Mouse (Mus musculus): ENCODE measurements around the gene Nol12. TPM values are rescaled to one million over a fixed set of nuclear protein-coding genes. Genes with fewer than 3 reads are reported as not detected.

The Nol12 gene
- polyA plus RNA-seq, 1 experiment: 11.7 TPM

GRCm38 (mm10) chr15:78908399-78908798 is 26.3 kb upstream of the Nol12 start:
- TF ChIP-seq CTCF (IDR thresholded peaks at IDR 0.05; ENCODE audit: extremely low read depth, insufficient read length, insufficient replicate concordance, low read depth, low read length): no peak
- no peak for TF ChIP-seq POLR2A (IDR thresholded peaks at IDR 0.05; ENCODE audit: low read depth, low read length)
- peaks cover 3% of the 10 kb centered on the region; the same call in 1 of the 2 replicates for H3K4me1 ChIP-seq (ENCODE audit: control insufficient read depth, insufficient read depth, insufficient read length, low read length)
- no peaks in the 10 kb centered on the region for H3K27me3 ChIP-seq (ENCODE audit: control insufficient read depth, insufficient read depth, low read length)
- no peak overlapping the region for H3K27ac ChIP-seq (ENCODE audit: insufficient read depth, low read depth, low read length)
- 73% methylated on average over 7 of the region's 7 CpGs for WGBS
- no peak overlapping the region for H3K4me3 ChIP-seq (ENCODE audit: low read depth, low read length)
- peaks cover 22% of the 10 kb centered on the region; the same call in 1 of the 2 replicates for H3K36me3 ChIP-seq (ENCODE audit: control insufficient read depth, insufficient read depth, low read length)

GRCm38 (mm10) chr15:78908982-78909381 is 25.8 kb upstream of the Nol12 start:
- Histone ChIP-seq H3K4me3 (ENCODE audit: low read depth, low read length) (no peak overlapping the region), H3K27me3 (ENCODE audit: control insufficient read depth, insufficient read depth, low read length) (no peaks in the 10 kb centered on the region), H3K36me3 (ENCODE audit: control insufficient read depth, insufficient read depth, low read length) (peaks cover 22% of the 10 kb centered on the region; the same call in 1 of the 2 replicates), H3K27ac (ENCODE audit: insufficient read depth, low read depth, low read length) (no peak overlapping the region), H3K4me1 (ENCODE audit: control insufficient read depth, insufficient read depth, insufficient read length, low read length) (peaks cover 4% of the 10 kb centered on the region)
- no peak for TF ChIP-seq POLR2A (IDR thresholded peaks at IDR 0.05; ENCODE audit: low read depth, low read length)
- TF ChIP-seq CTCF (IDR thresholded peaks at IDR 0.05; ENCODE audit: extremely low read depth, insufficient read length, insufficient replicate concordance, low read depth, low read length): no peak
- WGBS: 81% methylated on average over 8 of the region's 8 CpGs

- Histone ChIP-seq H3K36me3 (ENCODE audit: control insufficient read depth, insufficient read depth, low read length) (peaks cover 9% of the 10 kb centered on the region; the same call in 1 of the 2 replicates), H3K27me3 (ENCODE audit: control insufficient read depth, insufficient read depth, low read length) (no peaks in the 10 kb centered on the region), H3K4me3 (ENCODE audit: low read depth, low read length) (no peak overlapping the region), H3K27ac (ENCODE audit: insufficient read depth, low read depth, low read length) (no peak overlapping the region), H3K4me1 (ENCODE audit: control insufficient read depth, insufficient read depth, insufficient read length, low read length) (peaks cover 11% of the 10 kb centered on the region)
- TF ChIP-seq CTCF (IDR thresholded peaks at IDR 0.05; ENCODE audit: extremely low read depth, insufficient read length, insufficient replicate concordance, low read depth, low read length) (peak; percentile 44; the same call in 1 of the 2 replicates), POLR2A (IDR thresholded peaks at IDR 0.05; ENCODE audit: low read depth, low read length) (no peak)
- WGBS: 34% methylated on average over 9 of the region's 9 CpGs
These were observed 22.7 kb upstream of the Nol12 start for GRCm38 (mm10) chr15:78912040-78912439.

- Histone ChIP-seq H3K4me1 (ENCODE audit: control insufficient read depth, insufficient read depth, insufficient read length, low read length) (peaks cover 11% of the 10 kb centered on the region), H3K27me3 (ENCODE audit: control insufficient read depth, insufficient read depth, low read length) (no peaks in the 10 kb centered on the region), H3K4me3 (ENCODE audit: low read depth, low read length) (peak within 1 kb of the TSS; percentile 61), H3K27ac (ENCODE audit: insufficient read depth, low read depth, low read length) (no peak within 1 kb of the TSS), H3K36me3 (ENCODE audit: control insufficient read depth, insufficient read depth, low read length) (peaks cover 8% of the 10 kb centered on the region; the same call in 1 of the 2 replicates)
- TF ChIP-seq POLR2A (IDR thresholded peaks at IDR 0.05; ENCODE audit: low read depth, low read length): 0 out of 2 replicates have a peak, but pooled peaks have one; percentile 32
- TF ChIP-seq CTCF (IDR thresholded peaks at IDR 0.05; ENCODE audit: extremely low read depth, insufficient read length, insufficient replicate concordance, low read depth, low read length): no peak
- 1% methylated on average over 51 of the region's 51 CpGs for WGBS
These were observed 21.1 kb upstream of the Nol12 start, which contains the start of gene Pdxp for GRCm38 (mm10) chr15:78913632-78914090. Gene Pdxp, plus strand, starts transcription at chr15:78913919.

- Histone ChIP-seq H3K4me3 (ENCODE audit: low read depth, low read length) (peak overlapping the region; percentile 61), H3K4me1 (ENCODE audit: control insufficient read depth, insufficient read depth, insufficient read length, low read length) (peaks cover 11% of the 10 kb centered on the region), H3K27ac (ENCODE audit: insufficient read depth, low read depth, low read length) (no peak overlapping the region), H3K27me3 (ENCODE audit: control insufficient read depth, insufficient read depth, low read length) (no peaks in the 10 kb centered on the region), H3K36me3 (ENCODE audit: control insufficient read depth, insufficient read depth, low read length) (peaks cover 8% of the 10 kb centered on the region; the same call in 1 of the 2 replicates)
- TF ChIP-seq CTCF (IDR thresholded peaks at IDR 0.05; ENCODE audit: extremely low read depth, insufficient read length, insufficient replicate concordance, low read depth, low read length) (no peak), POLR2A (IDR thresholded peaks at IDR 0.05; ENCODE audit: low read depth, low read length) (no peak)
- WGBS: 2% methylated on average over 87 of the region's 87 CpGs
These were observed 20.5 kb upstream of the Nol12 start for GRCm38 (mm10) chr15:78914091-78914822.

GRCm38 (mm10) chr15:78914823-78915659 is 19.7 kb upstream of the Nol12 start:
- Histone ChIP-seq H3K36me3 (ENCODE audit: control insufficient read depth, insufficient read depth, low read length) (peaks cover 6% of the 10 kb centered on the region; the same call in 1 of the 2 replicates), H3K4me3 (ENCODE audit: low read depth, low read length) (peak overlapping the region; percentile 61; the same call in 1 of the 2 replicates), H3K27ac (ENCODE audit: insufficient read depth, low read depth, low read length) (no peak overlapping the region), H3K4me1 (ENCODE audit: control insufficient read depth, insufficient read depth, insufficient read length, low read length) (peaks cover 11% of the 10 kb centered on the region), H3K27me3 (ENCODE audit: control insufficient read depth, insufficient read depth, low read length) (no peaks in the 10 kb centered on the region)
- TF ChIP-seq CTCF (IDR thresholded peaks at IDR 0.05; ENCODE audit: extremely low read depth, insufficient read length, insufficient replicate concordance, low read depth, low read length): no peak
- no peak for TF ChIP-seq POLR2A (IDR thresholded peaks at IDR 0.05; ENCODE audit: low read depth, low read length)
- 63% methylated on average over 8 of the region's 8 CpGs for WGBS
